Mouse (Mus musculus): Measurements from ENCODE around the gene Lrig2.

DNA sequence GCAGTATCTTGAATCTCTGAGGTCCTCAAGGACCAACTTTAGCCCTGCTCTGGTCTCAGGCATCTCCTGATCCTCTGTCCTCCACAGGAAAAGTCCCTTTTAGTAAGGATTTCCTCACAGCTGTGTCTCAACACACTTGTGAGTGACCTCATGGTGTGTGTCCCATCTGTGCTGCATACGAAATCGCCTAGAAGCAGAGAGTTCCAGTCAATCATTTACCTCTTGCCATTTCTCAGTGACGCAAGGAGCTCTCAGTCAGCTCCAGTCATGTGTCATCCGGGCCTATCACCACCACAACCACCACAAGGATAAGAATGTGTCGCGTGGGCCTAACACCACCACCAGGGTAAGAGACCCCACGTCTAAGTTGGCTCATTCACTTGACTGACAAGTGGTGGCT lies 90.8 kb downstream of the Lrig2 start:
- TF ChIP-seq E2F4 (IDR thresholded peaks at IDR 0.05; ENCODE audit: insufficient read depth) (no peak), MAX (IDR thresholded peaks at IDR 0.05; ENCODE audit: low read depth) (no peak), TCF3 (IDR thresholded peaks at IDR 0.05; ENCODE audit: insufficient read length, low read depth) (no peak), POLR2A (IDR thresholded peaks at IDR 0.05; ENCODE audit: insufficient read length, low read depth) (no peak), TCF12 (IDR thresholded peaks at IDR 0.05; ENCODE audit: insufficient read depth, poor library complexity, severe bottlenecking) (no peak)

All from myocyte (in vitro differentiated cells).